Mouse (Mus musculus) adrenal gland, adult 2 months (tissue): ENCODE data around the gene Sars. TPM values are rescaled to one million over a fixed set of nuclear protein-coding genes. Genes with fewer than 3 reads are reported as not detected.

Experiments
- DNase-seq: peaks from one replicate; pipeline ENCODE4 v3.0.0; 2021
- polyA plus RNA-seq: library from polyadenylated mRNA; depleted of rRNA; stranded (reverse); fragments of >200 nt; gene quantifications from 2 replicates; pipeline ENCODE4 v1.2.3, GENCODE M21; 2012
- total RNA-seq, 2 experiments: library from RNA; stranded (reverse); gene quantifications; 2 replicates each; pipeline ENCODE4 v1.2.3; 2021

The Sars gene
- total and polyA plus RNA-seq, 3 experiments = 32.6 to 212 (median 198) TPM

DNA sequence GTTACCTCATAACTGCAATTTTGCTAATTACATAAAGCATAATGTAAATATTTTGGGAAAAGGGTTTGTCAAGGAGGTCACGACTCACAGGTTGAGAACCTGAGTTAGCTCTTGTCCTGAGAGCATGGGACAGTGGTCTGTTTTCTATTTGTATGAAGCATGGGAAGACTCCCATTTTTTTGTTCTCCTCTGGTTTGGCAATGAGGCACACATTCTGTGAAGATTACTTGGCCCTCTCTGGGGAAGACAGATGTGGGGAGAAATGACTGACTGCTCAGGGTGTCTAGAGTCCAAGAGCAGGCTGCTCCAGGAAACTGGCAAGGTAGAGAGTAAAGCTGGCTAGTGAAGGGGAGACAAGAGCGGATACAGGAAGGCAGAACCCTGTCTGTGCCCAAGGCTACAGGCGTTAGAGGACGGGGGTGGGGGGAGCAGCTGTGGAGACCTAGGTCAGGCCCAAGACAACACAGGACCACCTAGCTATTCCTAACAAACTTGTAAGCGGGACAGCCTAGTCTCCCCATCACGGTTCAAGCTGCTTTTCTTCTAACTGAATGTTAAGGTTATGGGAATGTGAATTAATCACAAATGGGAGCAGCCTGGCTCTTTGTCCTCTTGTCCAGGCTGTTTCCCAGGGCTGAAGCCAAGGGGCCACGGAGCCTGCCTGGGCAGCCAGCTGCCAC lies 19.9 kb downstream of the Sars start:
- no peak for DNase-seq

GRCm38 (mm10) chr3:108423844-108424801 lies 20.9 kb downstream of the Sars start:
- peak; percentile 62 for DNase-seq

DNA sequence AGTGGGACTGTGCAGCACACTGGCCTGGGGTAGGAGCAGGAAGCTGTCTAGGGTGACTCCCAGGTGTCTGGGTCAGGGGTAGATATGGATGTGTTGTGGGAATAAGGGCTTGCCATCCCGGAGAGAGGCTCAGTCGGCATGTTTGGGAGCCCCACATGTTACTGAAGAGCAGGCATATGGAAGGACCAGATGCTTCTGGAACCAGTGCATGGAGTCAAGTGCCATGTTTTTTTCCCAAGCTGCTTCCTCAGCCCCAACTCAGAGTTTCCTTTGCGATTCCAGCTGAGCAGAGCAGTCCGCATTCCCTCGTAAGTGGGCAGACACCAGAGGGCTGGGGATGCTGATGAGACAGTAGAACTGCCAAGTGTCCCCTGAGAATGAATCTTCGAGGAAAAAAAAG lies 22.0 kb downstream of the Sars start:
- DNase-seq = no peak

GRCm38 (mm10) chr3:108415831-108416223 lies 29.2 kb downstream of the Sars start:
- peak; percentile 83 for DNase-seq

DNA sequence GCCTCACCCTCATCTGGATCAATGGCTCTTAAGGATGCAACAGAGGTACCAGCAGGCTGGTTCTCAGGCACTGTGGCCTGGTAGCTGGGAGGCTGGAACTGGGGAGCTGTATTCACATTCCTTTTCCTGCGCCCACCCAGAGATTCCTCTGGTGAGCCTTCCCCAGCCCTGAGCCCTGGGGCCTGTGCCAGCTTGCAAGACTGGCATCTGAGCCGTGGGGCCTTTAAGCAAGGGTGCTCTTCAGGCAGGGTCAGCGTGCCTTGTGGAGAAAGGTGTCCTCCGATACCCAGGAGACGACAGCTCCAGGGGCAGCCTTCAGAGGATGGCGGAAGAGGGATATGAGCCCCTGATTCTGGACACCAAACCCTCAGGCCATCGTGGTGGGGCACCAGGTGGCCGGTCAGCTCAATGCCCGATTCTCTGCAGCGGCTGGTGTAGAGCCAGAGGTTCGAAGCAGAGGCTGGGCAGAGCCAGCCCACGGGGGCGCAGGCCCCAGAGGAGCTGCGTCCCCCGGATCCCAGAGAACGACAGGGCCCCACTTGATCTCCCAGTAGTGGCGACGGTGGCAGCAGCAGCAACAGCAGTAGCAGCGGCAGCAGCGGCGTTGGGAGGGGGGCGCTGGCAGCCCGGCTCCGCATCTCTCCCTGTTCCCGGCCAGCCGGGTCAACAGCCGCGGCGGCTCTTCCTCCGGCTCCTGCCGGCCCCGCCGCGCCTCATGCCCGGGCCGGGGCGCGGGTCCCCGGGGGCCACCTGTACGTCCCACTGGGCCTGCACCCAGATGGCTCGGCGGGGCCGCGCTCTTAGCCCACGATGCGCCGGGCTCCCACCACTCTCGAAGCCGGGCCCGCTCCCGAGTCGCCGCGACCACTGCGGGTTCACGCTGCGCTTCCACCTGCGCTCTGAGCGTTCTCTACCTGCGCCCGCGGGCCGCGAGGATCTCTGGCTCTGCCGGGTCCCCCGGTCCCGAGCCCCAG lies 29.9 kb downstream of the Sars start, which contains the start of gene Celsr2:
Gene Celsr2 (minus strand): TSS at position 696 of the 974 bp plus-strand sequence.
- peak; percentile 40 for DNase-seq

DNA sequence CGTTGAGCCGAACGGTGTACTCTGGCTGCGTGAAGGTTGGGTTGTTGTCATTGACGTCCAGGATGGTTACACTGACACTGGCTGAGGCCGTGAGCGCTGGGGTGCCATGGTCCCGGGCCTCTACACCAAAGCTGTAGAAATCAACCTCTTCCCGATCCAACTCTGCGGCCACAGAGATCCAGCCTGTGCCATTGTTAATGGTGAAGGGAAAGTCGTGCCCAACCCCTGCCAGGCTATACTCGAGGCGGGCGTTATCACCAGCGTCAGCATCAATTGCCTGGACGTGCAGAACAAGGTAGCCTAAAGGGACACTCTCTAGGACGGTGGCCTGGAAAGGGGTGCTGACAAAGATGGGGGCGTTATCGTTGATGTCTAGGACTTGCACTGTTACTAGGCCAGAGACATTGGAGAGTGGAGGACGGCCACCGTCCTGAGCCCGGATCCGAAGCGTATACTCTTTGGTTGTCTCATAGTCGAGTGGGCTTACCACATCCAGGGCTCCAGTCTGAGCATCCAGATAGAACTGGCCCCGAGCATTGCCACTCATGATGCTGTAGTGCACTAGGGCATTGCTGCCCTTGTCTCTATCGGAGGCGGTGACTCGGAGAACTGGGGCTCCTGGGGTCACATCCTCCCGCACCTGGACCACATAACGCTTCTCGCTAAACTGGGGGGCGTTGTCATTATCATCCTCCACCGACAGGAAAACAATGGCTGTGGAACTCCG lies 31.2 kb downstream of the Sars start:
- no peak for DNase-seq

GRCm38 (mm10) chr3:108411754-108412121 lies 33.3 kb downstream of the Sars start:
- DNase-seq = no peak

- DNase-seq = no peak
These were observed 33.8 kb downstream of the Sars start for GRCm38 (mm10) chr3:108411026-108411753.

GRCm38 (mm10) chr3:108410359-108410714 lies 34.7 kb downstream of the Sars start:
- DNase-seq = no peak

- DNase-seq = no peak
These were observed 35.2 kb downstream of the Sars start for GRCm38 (mm10) chr3:108409656-108410358.

- DNase-seq = no peak
These were observed 36.4 kb downstream of the Sars start for GRCm38 (mm10) chr3:108408517-108409008.

GRCm38 (mm10) chr3:108406306-108406885 lies 38.6 kb downstream of the Sars start:
- DNase-seq = no peak

- no peak for DNase-seq
These were observed 39.3 kb downstream of the Sars start for GRCm38 (mm10) chr3:108405536-108406305.

DNA sequence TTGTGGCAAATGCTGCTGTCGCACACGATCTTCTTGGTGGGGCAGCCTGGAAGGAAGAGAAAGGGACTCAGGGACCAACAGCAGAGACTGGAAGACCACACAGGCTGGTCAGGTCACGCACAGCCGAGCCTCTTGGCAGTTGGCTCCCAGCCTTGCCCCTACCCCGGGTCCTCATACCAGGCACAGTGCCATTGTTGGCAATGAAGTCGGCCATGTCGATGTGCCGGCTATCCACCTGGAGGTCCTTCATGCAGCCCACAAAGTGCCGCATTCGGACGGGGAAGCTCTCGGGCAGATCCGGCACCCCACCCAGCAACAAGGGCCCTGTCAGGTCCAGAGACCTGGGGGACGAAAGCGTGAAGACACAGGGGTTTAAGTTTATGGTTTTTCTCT lies 42.5 kb downstream of the Sars start:
- no peak for DNase-seq

- DNase-seq = peak; percentile 90
These were observed 43.1 kb downstream of the Sars start for GRCm38 (mm10) chr3:108401692-108402527.

DNA sequence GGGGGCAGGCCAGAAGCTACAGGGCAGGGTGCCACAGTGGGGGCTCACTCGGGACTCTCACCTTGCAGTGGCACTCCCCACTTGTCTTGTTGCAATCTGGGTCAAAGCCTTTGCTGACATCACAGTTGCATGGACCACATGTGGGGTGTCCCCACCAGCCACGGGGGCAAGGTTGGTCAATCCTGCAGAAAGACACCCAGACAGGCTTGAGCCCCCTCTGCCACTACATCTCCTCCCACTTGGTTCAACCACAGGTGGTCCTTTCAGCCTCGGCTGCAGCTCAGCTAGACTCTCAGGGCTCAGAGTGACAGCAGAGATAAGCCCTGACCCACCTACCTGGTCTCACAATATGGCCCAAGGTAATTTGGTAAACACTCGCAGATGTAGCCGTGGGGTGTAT lies 44.6 kb downstream of the Sars start:
- no peak for DNase-seq

DNA sequence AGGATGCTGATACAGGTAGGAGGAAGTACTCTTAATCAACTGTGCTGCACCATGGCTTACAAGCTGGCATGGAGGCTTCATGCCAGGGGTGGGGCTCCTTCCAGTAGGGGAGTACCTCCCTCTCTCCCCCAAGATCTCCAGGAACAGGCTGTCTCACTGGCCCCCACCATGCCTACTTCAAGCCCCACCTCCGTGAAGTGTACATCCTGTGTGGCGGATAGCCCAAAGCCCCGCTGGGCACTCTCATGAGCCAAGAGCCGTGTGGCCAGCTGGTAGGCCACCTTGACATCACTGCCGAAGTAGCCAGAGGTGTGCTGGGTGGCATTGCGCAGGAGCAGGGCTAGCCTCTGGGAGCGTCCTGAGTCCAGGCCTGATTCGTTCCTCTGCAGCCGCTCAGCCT lies 46.7 kb downstream of the Sars start:
- no peak for DNase-seq

- no peak for DNase-seq
These were observed 52.2 kb downstream of the Sars start for GRCm38 (mm10) chr3:108392793-108393192.
